Mouse (Mus musculus) G1E (cell line): ENCODE measurements around the gene Pfas. TPM values are rescaled to one million over a fixed set of nuclear protein-coding genes. Genes with fewer than 3 reads are reported as not detected.
"Not testable (repeated sequence)": the region's sequence is repeated elsewhere in the genome, so short reads cannot be mapped to it uniquely, and the experiment has no call there.

ENCODE experiments used
- ATAC-seq: 2 replicates; pipeline ENCODE4 v1.8.0; 2016; ENCODE audit warnings: mild to moderate bottlenecking; ENCODE audit not compliant: insufficient number of reproducible peaks, poor library complexity, low FRiP score, severe bottlenecking; ENCODE audit errors: extremely low read depth
- DNase-seq: peaks from one replicate; pipeline ENCODE4 v3.0.0; 2012; ENCODE audit warnings: low spot score
- H3K27me3 ChIP-seq: 2 replicates; pipeline ENCODE4 v1.6.1; 2012; ENCODE audit warnings: mild to moderate bottlenecking, low read length, inconsistent platforms; ENCODE audit not compliant: insufficient read depth
- H3K36me3 ChIP-seq: replicated peaks from 2 replicates; pipeline ENCODE3; 2012; ENCODE audit warnings: mild to moderate bottlenecking, inconsistent platforms
- H3K4me1 ChIP-seq: 2 replicates; pipeline ENCODE4 v1.6.1; 2012; ENCODE audit warnings: low read depth, low read length, inconsistent platforms, mixed read lengths; ENCODE audit not compliant: insufficient read depth
- H3K4me3 ChIP-seq: 2 replicates; pipeline ENCODE4 v1.5.1; 2012; ENCODE audit warnings: low read depth, mild to moderate bottlenecking, inconsistent platforms, low read length, moderate library complexity, mixed read lengths
- H3K9me3 ChIP-seq: replicated peaks from 2 replicates; pipeline ENCODE4 v1.6.1; 2012; ENCODE audit warnings: inconsistent platforms
- CTCF ChIP-seq: IDR thresholded peaks from 2 replicates; pipeline ENCODE4 v1.5.1; 2012; ENCODE audit warnings: low read depth, low read length, inconsistent platforms, mixed read lengths
- GATA1 ChIP-seq: IDR thresholded peaks from 2 replicates; pipeline ENCODE4 v1.6.1; 2012; ENCODE audit warnings: borderline replicate concordance, low read length, inconsistent platforms, mixed read lengths
- GATA2 ChIP-seq: IDR thresholded peaks from 2 replicates; pipeline ENCODE4 v1.6.1; 2012; ENCODE audit warnings: low read depth, low read length, inconsistent platforms, borderline replicate concordance
- POLR2AphosphoS5 ChIP-seq: IDR thresholded peaks from 2 replicates; pipeline ENCODE4 v1.6.1; 2012; ENCODE audit warnings: low read depth, low read length, inconsistent platforms; ENCODE audit not compliant: insufficient replicate concordance
- TAL1 ChIP-seq: conservative IDR thresholded peaks from 2 replicates; pipeline ENCODE4 v1.6.1; 2012; ENCODE audit warnings: low read depth, low read length, inconsistent platforms, mixed read lengths
- polyA plus RNA-seq: library from polyadenylated mRNA; stranded (reverse); fragments of >175 nt; gene quantifications from 2 replicates; pipeline ENCODE4 v1.2.3, GENCODE M21; 2012
- total RNA-seq, 2 experiments: library from RNA; stranded (forward) in 1 of 2; stranded (reverse) in 1 of 2; fragments of 200-1000 nt in 1 of 2; fragments of >200 nt in 1 of 2; fragmentation: Nextera tagmentation in 1 of 2; gene quantifications; 2 replicates each; pipeline ENCODE4 v1.2.3; 2014 to 2017

The Pfas gene
- total and polyA plus RNA-seq, 3 experiments = 36.2 to 107 (median 62.8) TPM

GRCm38 (mm10) chr11:68939451-68940304 is 68.6 kb downstream of the Pfas start:
- Histone ChIP-seq H3K27me3 (peaks cover 5% of the 10 kb centered on the region), H3K4me3 (peak overlapping the region; percentile 64), H3K9me3 (no peaks in the 10 kb centered on the region), H3K36me3 (peaks cover 14% of the 10 kb centered on the region), H3K4me1 (peaks cover 11% of the 10 kb centered on the region)
- TF ChIP-seq GATA1 (no peak), GATA2 (no peak), TAL1 (no peak), CTCF (no peak), POLR2AphosphoS5 (no peak)
- ATAC-seq = peak; percentile 98
- peak; percentile 92 for DNase-seq

DNA sequence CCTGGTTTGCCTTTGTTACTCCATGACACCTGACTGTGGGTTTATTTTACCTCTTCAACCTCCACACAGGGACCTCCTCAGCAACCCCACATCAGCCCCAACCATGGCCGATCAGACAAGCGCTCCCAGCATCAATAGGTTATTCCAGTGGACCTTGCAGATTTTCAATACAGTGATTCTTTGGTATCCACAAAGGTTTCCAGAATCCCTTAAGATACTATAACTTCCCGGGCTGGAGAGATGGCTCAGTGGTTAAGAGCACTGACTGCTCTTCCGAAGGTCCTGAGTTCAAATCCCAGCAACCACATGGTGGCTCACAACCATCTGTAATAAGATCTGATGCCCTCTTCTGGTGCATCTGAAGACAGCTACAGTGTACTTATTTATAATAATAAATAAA is 71.3 kb downstream of the Pfas start:
- not testable (repeated sequence) for ATAC-seq, H3K4me3 ChIP-seq, H3K36me3 ChIP-seq, DNase-seq, H3K9me3 ChIP-seq
- Histone ChIP-seq H3K27me3 (peaks cover 21% of the 10 kb centered on the region), H3K4me1 (peaks cover 11% of the 10 kb centered on the region)

Other genes with a start within 250 kb of the Pfas start
- gene Ndel1, start 136.6 kb downstream of the Pfas start, total RNA-seq (2014; fragmentation: Nextera tagmentation) = 39.4 and 48.7 TPM in 2 replicates
- gene Ndel1, start 136.6 kb downstream of the Pfas start, total RNA-seq (2017) = 52.3 and 64.3 TPM in 2 replicates
- gene Ndel1, start 136.6 kb downstream of the Pfas start, polyA plus RNA-seq = 26.2 and 40.3 TPM in 2 replicates
- gene Rnf222, start 119.9 kb downstream of the Pfas start, total RNA-seq (2014; fragmentation: Nextera tagmentation) = not detected in 2 replicates
- 0.06 and 0.11 TPM in 2 replicates for gene Rnf222, start 119.9 kb downstream of the Pfas start, total RNA-seq (2017)
- not detected in 2 replicates for gene Rnf222, start 119.9 kb downstream of the Pfas start, polyA plus RNA-seq
- gene Rpl26, start 106.9 kb downstream of the Pfas start, total RNA-seq (2014; fragmentation: Nextera tagmentation) = 1,627 and 1,719 TPM in 2 replicates
- gene Rpl26, start 106.9 kb downstream of the Pfas start, total RNA-seq (2017) = 4,471 and 4,820 TPM in 2 replicates
- gene Rpl26, start 106.9 kb downstream of the Pfas start, polyA plus RNA-seq = 273 and 318 TPM in 2 replicates
- gene Odf4, start 81.4 kb downstream of the Pfas start, total RNA-seq (2014; fragmentation: Nextera tagmentation) = not detected in 2 replicates
- not detected in 2 replicates for gene Odf4, start 81.4 kb downstream of the Pfas start, total RNA-seq (2017)
- not detected in 2 replicates for gene Odf4, start 81.4 kb downstream of the Pfas start, polyA plus RNA-seq
- not detected in 2 replicates for gene Arhgef15, start 51.0 kb downstream of the Pfas start, total RNA-seq (2014; fragmentation: Nextera tagmentation)
- 0.12 and 0.22 TPM in 2 replicates for gene Arhgef15, start 51.0 kb downstream of the Pfas start, total RNA-seq (2017)
- not detected in 2 replicates for gene Arhgef15, start 51.0 kb downstream of the Pfas start, polyA plus RNA-seq
- gene Slc25a35, start 40.3 kb downstream of the Pfas start, total RNA-seq (2014; fragmentation: Nextera tagmentation) = 5.2 and 5.8 TPM in 2 replicates
- gene Slc25a35, start 40.3 kb downstream of the Pfas start, total RNA-seq (2017) = 0.93 and 1.1 TPM in 2 replicates
- gene Slc25a35, start 40.3 kb downstream of the Pfas start, polyA plus RNA-seq = 1.2 and 1.3 TPM in 2 replicates
- gene Rangrf, start 33.3 kb downstream of the Pfas start, total RNA-seq (2014; fragmentation: Nextera tagmentation) = 16.1 and 21.8 TPM in 2 replicates
- 16.2 and 18.4 TPM in 2 replicates for gene Rangrf, start 33.3 kb downstream of the Pfas start, total RNA-seq (2017)
- gene Rangrf, start 33.3 kb downstream of the Pfas start, polyA plus RNA-seq = 7.8 and 8.1 TPM in 2 replicates
- gene Ctc1, start 7.5 kb upstream of the Pfas start, total RNA-seq (2014; fragmentation: Nextera tagmentation) = 83.8 and 96.5 TPM in 2 replicates
- gene Ctc1, start 7.5 kb upstream of the Pfas start, total RNA-seq (2017) = 15.2 and 19.9 TPM in 2 replicates
- gene Ctc1, start 7.5 kb upstream of the Pfas start, polyA plus RNA-seq = 73.4 and 104 TPM in 2 replicates
- 176 and 241 TPM in 2 replicates for gene Aurkb, start 37.2 kb upstream of the Pfas start, total RNA-seq (2014; fragmentation: Nextera tagmentation)
- gene Aurkb, start 37.2 kb upstream of the Pfas start, total RNA-seq (2017) = 117 and 133 TPM in 2 replicates
- 296 TPM in 2 replicates for gene Aurkb, start 37.2 kb upstream of the Pfas start, polyA plus RNA-seq
- 5.3 and 6.4 TPM in 2 replicates for gene Borcs6, start 51.3 kb upstream of the Pfas start, total RNA-seq (2014; fragmentation: Nextera tagmentation)
- gene Borcs6, start 51.3 kb upstream of the Pfas start, total RNA-seq (2017) = 6.1 and 8.2 TPM in 2 replicates
- 25.9 and 37.4 TPM in 2 replicates for gene Borcs6, start 51.3 kb upstream of the Pfas start, polyA plus RNA-seq
- gene Tmem107, start 62.3 kb upstream of the Pfas start, total RNA-seq (2014; fragmentation: Nextera tagmentation) = 28.3 and 38.2 TPM in 2 replicates
- gene Tmem107, start 62.3 kb upstream of the Pfas start, total RNA-seq (2017) = 17.2 and 34.2 TPM in 2 replicates
- gene Tmem107, start 62.3 kb upstream of the Pfas start, polyA plus RNA-seq = 70.8 and 77.9 TPM in 2 replicates
- 98.4 and 104 TPM in 2 replicates for gene Vamp2, start 80.0 kb upstream of the Pfas start, total RNA-seq (2014; fragmentation: Nextera tagmentation)
- 4.4 and 5.8 TPM in 2 replicates for gene Vamp2, start 80.0 kb upstream of the Pfas start, total RNA-seq (2017)
- gene Vamp2, start 80.0 kb upstream of the Pfas start, polyA plus RNA-seq = 31.8 and 32.8 TPM in 2 replicates
- 55.2 and 55.5 TPM in 2 replicates for gene Per1, start 86.8 kb upstream of the Pfas start, total RNA-seq (2014; fragmentation: Nextera tagmentation)
- 8.9 TPM in 2 replicates for gene Per1, start 86.8 kb upstream of the Pfas start, total RNA-seq (2017)
- gene Per1, start 86.8 kb upstream of the Pfas start, polyA plus RNA-seq = 40.6 TPM in 2 replicates
- gene Hes7, start 111.9 kb upstream of the Pfas start, total RNA-seq (2014; fragmentation: Nextera tagmentation) = 0.53 TPM in 1 of 2 replicates, not detected in the other
- gene Hes7, start 111.9 kb upstream of the Pfas start, total RNA-seq (2017) = 0.22 TPM in 1 of 2 replicates, not detected in the other
- gene Hes7, start 111.9 kb upstream of the Pfas start, polyA plus RNA-seq = 1.2 and 2.0 TPM in 2 replicates
- 1.4 TPM in 2 replicates for gene 9130213A22Rik, start 114.1 kb upstream of the Pfas start, total RNA-seq (2014; fragmentation: Nextera tagmentation)
- 0.17 and 0.82 TPM in 2 replicates for gene 9130213A22Rik, start 114.1 kb upstream of the Pfas start, total RNA-seq (2017)
- 0.10 and 0.25 TPM in 2 replicates for gene 9130213A22Rik, start 114.1 kb upstream of the Pfas start, polyA plus RNA-seq
- 1.3 TPM in 1 of 2 replicates, not detected in the other for gene Aloxe3, start 117.4 kb upstream of the Pfas start, total RNA-seq (2014; fragmentation: Nextera tagmentation)
- gene Aloxe3, start 117.4 kb upstream of the Pfas start, total RNA-seq (2017) = 0.16 TPM in 1 of 2 replicates, not detected in the other
- 0.01 TPM in 1 of 2 replicates, not detected in the other for gene Aloxe3, start 117.4 kb upstream of the Pfas start, polyA plus RNA-seq
- gene Alox12b, start 148.5 kb upstream of the Pfas start, total RNA-seq (2014; fragmentation: Nextera tagmentation) = not detected in 2 replicates
- not detected in 2 replicates for gene Alox12b, start 148.5 kb upstream of the Pfas start, total RNA-seq (2017)
- gene Alox12b, start 148.5 kb upstream of the Pfas start, polyA plus RNA-seq = not detected in 2 replicates
- gene Alox8, start 189.4 kb upstream of the Pfas start, total RNA-seq (2014; fragmentation: Nextera tagmentation) = not detected in 2 replicates
- gene Alox8, start 189.4 kb upstream of the Pfas start, total RNA-seq (2017) = 0.06 and 0.49 TPM in 2 replicates
- not detected in 2 replicates for gene Alox8, start 189.4 kb upstream of the Pfas start, polyA plus RNA-seq
- not detected in 2 replicates for gene Gucy2e, start 228.6 kb upstream of the Pfas start, total RNA-seq (2014; fragmentation: Nextera tagmentation)
- gene Gucy2e, start 228.6 kb upstream of the Pfas start, total RNA-seq (2017) = 0.05 and 0.06 TPM in 2 replicates
- gene Gucy2e, start 228.6 kb upstream of the Pfas start, polyA plus RNA-seq = not detected in 2 replicates